Comparison of ENCODE assay signal across 26 mouse cellular contexts in the genomic region with DNA sequence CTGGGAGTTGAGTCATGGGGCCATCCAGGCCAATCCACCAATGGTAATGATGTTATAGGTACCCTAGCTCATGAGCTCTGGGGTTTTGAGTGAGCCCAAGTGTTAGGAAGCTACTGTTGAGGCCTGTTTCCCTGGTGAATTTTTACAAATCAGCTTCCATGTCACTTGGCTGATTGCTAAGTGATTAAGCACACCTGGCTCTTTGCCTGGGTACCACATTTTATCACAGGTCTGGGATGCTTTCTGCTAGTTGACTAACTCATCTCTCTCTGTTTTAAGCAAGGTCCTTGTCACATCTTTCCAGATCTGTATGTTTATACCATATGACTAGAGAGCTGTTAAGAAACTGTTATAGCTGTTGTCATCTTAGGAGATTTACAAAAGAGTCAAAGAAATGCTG.
DNase-seq lines count a peak whose midpoint lies in the region; ATAC-seq and TF ChIP-seq lines count a peak whose summit lies in the region.
"Had no signal": no experiment of that assay in that cellular context is flagged by ENCODE, and none has a peak within 500 bp of the region (broad histone marks: within the 10 kb centered on the region; RNA-seq: fewer than 3 reads in every experiment).

No protein-coding gene starts in this region.

- H3K4me2 ChIP-seq in forebrain, embryonic 14.5 days (ENCODE audit: low read length) = no peak overlapping the region
- H3K4me2 ChIP-seq in forebrain, embryonic 12.5 days = no peak overlapping the region
- no peak overlapping the region for H3K4me2 ChIP-seq in forebrain, postnatal 0 days (ENCODE audit: low read depth)
- H3K4me2 ChIP-seq in forebrain, embryonic 13.5 days = no peak overlapping the region
- H3K4me2 ChIP-seq: embryonic facial prominence, embryonic 12.5 days; embryonic facial prominence, embryonic 15.5 days; heart, embryonic 12.5 days; heart, embryonic 15.5 days; hindbrain, embryonic 14.5 days had no signal

- peak; percentile 39 for DNase-seq in forebrain, embryonic 14.5 days (ENCODE audit: low spot score)
- DNase-seq in forebrain, postnatal 0 days = no peak
- DNase-seq in layer of hippocampus, adult 2 months (ENCODE audit: low spot score in 2 of 2) = peak in 1 of 2 experiments; percentile 45
- DNase-seq in layer of hippocampus, adult 9-10 months (ENCODE audit: low spot score) = no peak
- no peak for DNase-seq in frontal cortex, postnatal 25 days (ENCODE audit: low spot score in 2 of 2)
- DNase-seq: adrenal gland, adult 8-10 months; adrenal gland, postnatal 25 days; cerebellum, adult 11 months; cerebellum, adult 9-11 months; cerebellum, postnatal 25 days; gastrocnemius, adult 2 months; gastrocnemius, postnatal 14 days; heart, adult 18-20 months; heart, postnatal 10 days; heart, postnatal 4 days had no signal

- no peaks in the 10 kb centered on the region for H3K27me3 ChIP-seq in forebrain, embryonic 14.5 days (replicated peaks; ENCODE audit: control insufficient read depth, insufficient read depth, low read length)
- no peaks in the 10 kb centered on the region for H3K27me3 ChIP-seq in forebrain, embryonic 12.5 days
- no peaks in the 10 kb centered on the region for H3K27me3 ChIP-seq in forebrain, postnatal 0 days (ENCODE audit: insufficient read depth, low read length)
- no peaks in the 10 kb centered on the region for H3K27me3 ChIP-seq in forebrain, embryonic 13.5 days
- H3K27me3 ChIP-seq: embryonic facial prominence, embryonic 12.5 days; embryonic facial prominence, embryonic 15.5 days; heart, embryonic 15.5 days had no signal

- H3K9ac ChIP-seq in forebrain, embryonic 14.5 days (ENCODE audit: low read length) = no peak overlapping the region
- no peak overlapping the region for H3K9ac ChIP-seq in forebrain, embryonic 12.5 days
- H3K9ac ChIP-seq in forebrain, postnatal 0 days = no peak overlapping the region
- no peak overlapping the region for H3K9ac ChIP-seq in forebrain, embryonic 13.5 days
- H3K9ac ChIP-seq: embryonic facial prominence, embryonic 12.5 days; embryonic facial prominence, embryonic 15.5 days; heart, embryonic 12.5 days; heart, embryonic 15.5 days; hindbrain, embryonic 14.5 days had no signal

- no peaks in the 10 kb centered on the region for H3K9me3 ChIP-seq in forebrain, embryonic 14.5 days (replicated peaks; ENCODE audit: control insufficient read depth, low read length)
- no peaks in the 10 kb centered on the region for H3K9me3 ChIP-seq in forebrain, embryonic 12.5 days
- no peaks in the 10 kb centered on the region for H3K9me3 ChIP-seq in forebrain, postnatal 0 days (ENCODE audit: low read length)
- H3K9me3 ChIP-seq in forebrain, embryonic 13.5 days (replicated peaks) = no peaks in the 10 kb centered on the region
- H3K9me3 ChIP-seq: embryonic facial prominence, embryonic 12.5 days; embryonic facial prominence, embryonic 15.5 days; heart, embryonic 12.5 days; heart, embryonic 15.5 days had no signal

- peaks cover 17% of the 10 kb centered on the region for H3K4me1 ChIP-seq in forebrain, embryonic 14.5 days (ENCODE audit: control insufficient read depth, insufficient read depth, low read length)
- peaks cover 24% of the 10 kb centered on the region; the same call in 1 of the 2 replicates for H3K4me1 ChIP-seq in forebrain, embryonic 12.5 days
- peaks cover 9% of the 10 kb centered on the region; the same call in 1 of the 2 replicates for H3K4me1 ChIP-seq in forebrain, postnatal 0 days (ENCODE audit: insufficient read depth)
- peaks cover 46% of the 10 kb centered on the region for H3K4me1 ChIP-seq in forebrain, embryonic 13.5 days
- H3K4me1 ChIP-seq: embryonic facial prominence, embryonic 12.5 days; embryonic facial prominence, embryonic 15.5 days; heart, embryonic 12.5 days; heart, embryonic 15.5 days had no signal

- no peak overlapping the region for H3K27ac ChIP-seq in forebrain, embryonic 14.5 days (ENCODE audit: low read depth, low read length)
- H3K27ac ChIP-seq in forebrain, embryonic 12.5 days = no peak overlapping the region
- H3K27ac ChIP-seq in forebrain, postnatal 0 days (ENCODE audit: low read depth, low read length) = peak overlapping the region; percentile 36
- H3K27ac ChIP-seq in forebrain, embryonic 13.5 days = no peak overlapping the region
- H3K27ac ChIP-seq in layer of hippocampus, adult 2 months = peak overlapping the region; percentile 66
- H3K27ac ChIP-seq: embryonic facial prominence, embryonic 12.5 days; embryonic facial prominence, embryonic 15.5 days; gastrocnemius, adult 2 months; heart, embryonic 15.5 days; hindbrain, embryonic 14.5 days; hindbrain, postnatal 0 days had no signal

- no peak overlapping the region for H3K4me3 ChIP-seq in forebrain, embryonic 14.5 days (ENCODE audit: low read depth, low read length)
- H3K4me3 ChIP-seq in forebrain, embryonic 12.5 days (replicated peaks) = no peak overlapping the region
- no peak overlapping the region for H3K4me3 ChIP-seq in forebrain, postnatal 0 days (ENCODE audit: low read depth, low read length)
- no peak overlapping the region for H3K4me3 ChIP-seq in forebrain, embryonic 13.5 days
- no peak overlapping the region for H3K4me3 ChIP-seq in layer of hippocampus, adult 2 months
- H3K4me3 ChIP-seq: embryonic facial prominence, embryonic 12.5 days; embryonic facial prominence, embryonic 15.5 days; gastrocnemius, adult 2 months; heart, embryonic 12.5 days; heart, embryonic 15.5 days had no signal

- TF ChIP-seq CTCF in forebrain, postnatal 0 days (IDR thresholded peaks at IDR 0.05; ENCODE audit: low read depth) = no peak
- no peak for TF ChIP-seq CTCF in layer of hippocampus, adult 2 months (conservative IDR thresholded peaks at IDR 0.05)

- no peaks in the 10 kb centered on the region for H3K36me3 ChIP-seq in forebrain, embryonic 14.5 days (ENCODE audit: control insufficient read depth, insufficient read depth, low read length)
- H3K36me3 ChIP-seq in forebrain, embryonic 12.5 days (replicated peaks) = no peaks in the 10 kb centered on the region
- H3K36me3 ChIP-seq in forebrain, postnatal 0 days (ENCODE audit: insufficient read depth) = no peaks in the 10 kb centered on the region
- no peaks in the 10 kb centered on the region for H3K36me3 ChIP-seq in forebrain, embryonic 13.5 days (ENCODE audit: poor library complexity, severe bottlenecking)
- H3K36me3 ChIP-seq: embryonic facial prominence, embryonic 12.5 days; embryonic facial prominence, embryonic 15.5 days; heart, embryonic 12.5 days; heart, embryonic 15.5 days had no signal

- no peak for ATAC-seq in forebrain, embryonic 14.5 days
- no peak for ATAC-seq in forebrain, embryonic 12.5 days (ENCODE audit: low FRiP score)
- 0 out of 2 replicates have a peak, but pooled peaks have one; percentile 32 for ATAC-seq in forebrain, postnatal 0 days
- no peak for ATAC-seq in forebrain, embryonic 13.5 days
- ATAC-seq: activated CD4-positive, CD25-positive, alpha-beta regulatory T cell, adult 4 months; hindbrain, postnatal 0 days; inflammation-experienced regulatory T-cells, adult 6 months; intestine, embryonic 16.5 days had no signal

Comparison
In these comparisons a context has a peak if more than half of its experiments do, and no peak if none do; other contexts are left out.
1. H3K27ac ChIP-seq: peak in forebrain, postnatal 0 days (single experiment) and layer of hippocampus, adult 2 months (single experiment); none in forebrain, embryonic 14.5 days (single experiment), forebrain, embryonic 12.5 days (single experiment) and forebrain, embryonic 13.5 days (single experiment).